Mouse (Mus musculus): ENCODE measurements around the gene Serpind1.

- TF ChIP-seq CTCF (IDR thresholded peaks at IDR 0.05; ENCODE audit: insufficient read depth, low read length), result no peak
- no peak for TF ChIP-seq POLR2A (IDR thresholded peaks at IDR 0.05; ENCODE audit: borderline replicate concordance, extremely low read depth, low read depth, low read length)
Observed at GRCm38 (mm10) chr16:17287103-17287502, 44.1 kb upstream of the Serpind1 start.
